Mouse (Mus musculus) lung, adult 2 months (tissue): ENCODE measurements around the gene Cpxm2.

Source experiments
- CTCF ChIP-seq: fragments of 200-500 bp; IDR thresholded peaks from 2 replicates; pipeline ENCODE4 v1.5.1; 2011; ENCODE audit warnings: mild to moderate bottlenecking, low read length, control low read depth; ENCODE audit not compliant: insufficient read depth
- POLR2A ChIP-seq: fragments of 200-500 bp; IDR thresholded peaks from 2 replicates; pipeline ENCODE4 v1.6.1; 2011; ENCODE audit warnings: low read depth, mild to moderate bottlenecking, control low read depth, low read length, borderline replicate concordance; ENCODE audit errors: extremely low read depth

DNA sequence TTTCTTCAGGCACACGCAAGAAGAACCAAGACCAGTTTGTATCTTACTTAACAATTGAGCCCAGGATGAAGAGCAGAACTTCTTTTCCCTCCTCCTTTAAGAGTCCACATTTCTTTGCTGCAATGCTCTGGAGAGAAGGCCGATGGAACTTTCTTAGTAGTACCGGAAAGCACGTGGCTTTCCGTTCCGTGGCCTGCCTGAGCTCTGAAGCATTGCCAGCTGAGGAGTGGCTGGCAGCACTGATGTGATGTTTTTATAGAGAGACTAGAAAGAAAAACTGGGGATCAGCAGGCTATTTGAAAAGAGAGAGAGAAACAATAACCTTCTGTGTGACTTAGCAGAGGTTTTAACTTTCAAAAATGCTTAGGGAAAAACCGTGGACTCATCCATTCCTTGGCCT lies 63.0 kb downstream of the Cpxm2 start:
- TF ChIP-seq CTCF: no peak
- no peak for TF ChIP-seq POLR2A
